Mouse (Mus musculus) heart, adult 2 months (tissue): ENCODE data around the gene Gstt1. TPM values are rescaled to one million over a fixed set of nuclear protein-coding genes. Genes with fewer than 3 reads are reported as not detected.

Source experiments
- DNase-seq, 2 experiments: peaks; one replicate each; pipeline ENCODE4 v3.0.0; 2021
- H3K27ac ChIP-seq: fragments of 200-600 bp; 2 replicates; pipeline ENCODE4 v1.8.1; 2022
- H3K27me3 ChIP-seq: fragments of 200-500 bp; 2 replicates; pipeline ENCODE4 v1.6.1; 2012; ENCODE audit warnings: mild to moderate bottlenecking, low read length, inconsistent platforms, mixed read lengths; ENCODE audit not compliant: control insufficient read depth, insufficient read depth
- H3K36me3 ChIP-seq: fragments of 200-500 bp; 2 replicates; pipeline ENCODE4 v1.6.1; 2012; ENCODE audit warnings: low read length, inconsistent platforms; ENCODE audit not compliant: control insufficient read depth, insufficient read depth
- H3K4me1 ChIP-seq: fragments of 200-500 bp; 2 replicates; pipeline ENCODE4 v1.6.1; 2011; ENCODE audit warnings: low read length; ENCODE audit not compliant: control insufficient read depth, insufficient read depth
- H3K4me3 ChIP-seq: fragments of 200-600 bp; 2 replicates; pipeline ENCODE4 v1.8.1; 2022
- H3K79me2 ChIP-seq: fragments of 200-500 bp; replicated peaks from 2 replicates; pipeline ENCODE4 v1.6.1; 2012; ENCODE audit warnings: mild to moderate bottlenecking, inconsistent platforms, low read length, moderate library complexity, mixed read lengths; ENCODE audit not compliant: control insufficient read depth, insufficient read depth
- H3K9ac ChIP-seq: fragments of 200-500 bp; 2 replicates; pipeline ENCODE4 v1.6.1; 2012; ENCODE audit warnings: low read depth, mild to moderate bottlenecking, control low read depth, inconsistent platforms, low read length, mixed read lengths
- CTCF ChIP-seq: fragments of 200-600 bp; IDR thresholded peaks from 2 replicates; pipeline ENCODE4 v1.8.1; 2022; ENCODE audit warnings: antibody characterized with exemption, mild to moderate bottlenecking, moderate library complexity
- EP300 ChIP-seq: fragments of 200-500 bp; IDR thresholded peaks from 2 replicates; pipeline ENCODE4 v1.6.1; 2011; ENCODE audit warnings: low read depth, low read length, control low read depth; ENCODE audit not compliant: insufficient read depth
- POLR2A ChIP-seq: fragments of 200-500 bp; IDR thresholded peaks from 2 replicates; pipeline ENCODE4 v1.6.1; 2011; ENCODE audit warnings: mild to moderate bottlenecking, low read depth, low read length, control low read depth; ENCODE audit not compliant: insufficient read depth
- WGBS: fragments of 180-500 bp; shearing (Covaris S2); methylation state at CpG from one replicate; pipeline ENCODE4 v1.1.7; 2018; 5-methylcytosine and 5-hydroxymethylcytosine counted together
- intact Hi-C: fragments of 180-260 bp; cut with DNase I; formaldehyde crosslinking; loops from one replicate; pipeline ENCODE4 v1.15.1; 2025
- polyA plus RNA-seq: library from polyadenylated mRNA; depleted of rRNA; stranded (reverse); fragments of >200 nt; gene quantifications from 2 replicates; pipeline ENCODE4 v1.2.3, GENCODE M21; 2012
- total RNA-seq, 2 experiments: library from RNA; stranded (reverse); gene quantifications; 2 replicates each; pipeline ENCODE4 v1.2.3; 2021

Gene Gstt1
- total and polyA plus RNA-seq, 3 experiments: 15.8 to 52.1 (median 16.8) TPM

DNA sequence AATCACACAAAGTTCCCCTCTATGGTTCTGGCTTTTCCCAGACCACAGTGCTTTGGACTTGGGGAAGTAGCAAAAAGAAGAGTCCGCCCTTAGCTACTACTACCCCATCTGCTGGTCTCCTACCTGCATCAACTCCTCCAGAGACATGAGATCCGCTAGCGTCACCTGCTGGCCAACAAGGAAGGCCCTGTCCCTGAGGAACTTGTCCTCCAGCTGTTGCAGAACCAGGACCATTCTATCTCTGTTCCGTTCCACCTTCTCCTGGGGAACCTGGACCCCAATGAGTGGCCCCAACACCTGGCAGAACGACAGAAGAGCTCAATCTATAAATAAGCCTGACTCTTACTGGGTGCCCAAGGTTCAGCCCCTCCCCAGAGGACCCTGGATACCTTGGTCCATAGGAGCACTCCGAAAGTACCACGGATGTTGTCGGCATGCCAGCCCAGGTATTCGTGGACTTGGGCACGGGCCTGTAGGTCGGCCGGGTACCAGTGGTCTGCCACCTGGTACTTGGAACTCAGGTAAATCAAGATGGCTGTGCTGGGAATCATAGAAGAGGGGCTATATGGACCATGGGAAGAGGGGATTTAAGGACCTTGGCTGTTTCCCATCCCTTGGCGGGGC, 34.0 kb upstream of the Gstt1 start:
- intact Hi-C loops: loop anchor here (1.0 to 5.0 kb wide), 3 partner anchors 36 to 88 kb away; partner anchors contain the start of genes Gm20441 and Gstt3
- 63% methylated on average over 13 of the region's 13 CpGs for WGBS
- peak; percentile 71 to 72 for DNase-seq
- no peak overlapping the region for H3K9ac ChIP-seq
- H3K27ac ChIP-seq: no peak overlapping the region
- no peak overlapping the region; the same call in 1 of the 2 replicates for H3K4me3 ChIP-seq
- H3K4me1 ChIP-seq: peaks cover 7% of the 10 kb centered on the region
- no peaks in the 10 kb centered on the region for H3K36me3 ChIP-seq
- H3K27me3 ChIP-seq: no peaks in the 10 kb centered on the region
- H3K79me2 ChIP-seq: no peaks in the 10 kb centered on the region
- TF ChIP-seq EP300 (peak; percentile 90), POLR2A (no peak), CTCF (peak; percentile 83)

DNA sequence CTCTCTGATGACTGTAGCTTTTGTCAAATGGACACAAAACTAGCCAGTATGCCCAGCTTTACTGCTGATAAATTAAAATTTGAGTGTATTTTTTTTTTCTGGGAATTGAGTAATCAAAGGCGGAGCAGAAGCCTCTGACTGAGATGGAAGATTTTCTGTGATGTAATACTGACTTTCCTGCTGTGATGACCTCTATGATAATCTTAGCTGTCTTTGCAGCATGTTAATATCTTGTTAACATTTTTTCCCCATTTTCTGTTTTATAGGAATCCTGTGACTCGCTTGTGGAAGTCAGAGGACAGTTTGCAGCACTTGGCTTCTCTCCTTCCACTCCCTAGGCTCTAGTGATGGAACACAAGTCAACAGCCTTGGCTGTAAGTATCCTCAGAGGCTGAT, 31.9 kb upstream of the Gstt1 start:
- WGBS: 74% methylated on average over 2 of the region's 2 CpGs
- Histone ChIP-seq H3K27me3 (no peaks in the 10 kb centered on the region), H3K36me3 (no peaks in the 10 kb centered on the region), H3K4me1 (peaks cover 8% of the 10 kb centered on the region), H3K4me3 (no peak overlapping the region), H3K79me2 (no peaks in the 10 kb centered on the region), H3K27ac (no peak overlapping the region), H3K9ac (no peak overlapping the region)
- DNase-seq: no peak
- TF ChIP-seq POLR2A (no peak), EP300 (no peak), CTCF (no peak)
- intact Hi-C loops: loop anchor here (5.0 kb wide), 1 partner anchor 48 kb away; the partner anchor contains the start of genes Gm20441 and Gstt3

DNA sequence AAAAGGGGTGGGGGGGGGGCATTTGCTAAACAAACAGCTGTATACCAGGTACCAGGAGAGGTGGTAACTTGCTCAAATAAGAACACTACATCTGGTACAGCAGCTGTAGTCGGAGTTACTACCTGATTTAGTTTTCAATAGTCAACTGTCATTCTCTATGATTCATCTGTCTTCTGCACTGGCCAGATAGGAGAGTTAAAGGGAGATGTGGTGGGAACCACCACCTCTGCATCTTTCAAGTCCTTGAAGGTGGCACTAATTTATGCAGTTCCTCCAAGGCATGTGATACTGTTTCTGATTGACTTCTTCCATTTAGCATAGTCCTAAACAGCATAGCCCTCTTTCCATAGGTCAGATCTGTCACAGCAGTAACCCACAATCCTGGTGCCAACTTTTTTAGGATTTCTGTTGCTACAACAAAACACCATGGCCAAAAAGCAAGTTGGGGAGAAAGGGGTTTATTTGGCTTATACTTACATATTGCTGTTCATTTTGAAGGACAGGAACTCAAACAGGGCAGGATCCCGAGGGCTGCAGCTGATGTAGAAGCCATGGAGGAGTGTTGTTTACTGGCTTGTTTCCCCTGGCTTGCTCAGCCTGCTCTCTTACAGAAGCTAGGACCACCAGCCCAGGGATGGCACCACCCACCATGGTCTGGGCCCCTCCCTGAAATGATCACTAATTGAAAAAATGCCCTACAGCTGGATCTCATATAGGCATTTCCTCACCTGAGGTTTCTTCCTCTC, 31.3 kb upstream of the Gstt1 start:
- Histone ChIP-seq H3K4me3 (no peak overlapping the region), H3K4me1 (peaks cover 8% of the 10 kb centered on the region), H3K79me2 (no peaks in the 10 kb centered on the region), H3K27me3 (no peaks in the 10 kb centered on the region), H3K27ac (no peak overlapping the region), H3K9ac (no peak overlapping the region), H3K36me3 (no peaks in the 10 kb centered on the region)
- no peak for DNase-seq
- 84% methylated on average over 2 of the region's 2 CpGs for WGBS
- TF ChIP-seq CTCF: no peak
- TF ChIP-seq POLR2A: no peak
- no peak for TF ChIP-seq EP300
- intact Hi-C loops: loop anchor here (5.0 kb wide), 1 partner anchor 47 kb away; the partner anchor contains the start of genes Gm20441 and Gstt3

DNA sequence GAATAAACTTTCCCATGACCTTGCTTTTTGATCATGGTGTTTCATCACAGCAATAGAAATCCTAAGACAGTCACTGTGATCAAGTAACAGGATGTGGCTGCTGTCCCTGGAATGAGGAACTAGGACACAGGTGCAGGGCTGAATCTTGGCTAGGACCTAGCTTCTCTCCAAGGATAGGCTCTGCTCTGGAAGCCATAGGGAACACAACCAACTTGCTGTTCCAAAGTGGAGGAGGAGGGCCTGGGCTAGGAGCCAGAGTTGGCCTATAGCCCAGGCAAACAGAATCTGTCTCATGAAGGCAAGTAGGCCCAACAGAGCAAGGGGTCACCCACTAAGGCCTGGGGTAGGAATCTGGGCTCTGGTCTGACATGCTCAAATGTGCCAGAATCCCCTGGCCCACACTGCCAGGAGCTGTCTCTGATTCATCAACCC, 30.1 kb upstream of the Gstt1 start:
- intact Hi-C loops: loop anchor here (1.0 kb wide), 1 partner anchor 64 kb away; the partner anchor contains the start of gene Cabin1
- H3K4me1 ChIP-seq: peaks cover 8% of the 10 kb centered on the region
- H3K27ac ChIP-seq: no peak overlapping the region; the same call in 1 of the 2 replicates

DNA sequence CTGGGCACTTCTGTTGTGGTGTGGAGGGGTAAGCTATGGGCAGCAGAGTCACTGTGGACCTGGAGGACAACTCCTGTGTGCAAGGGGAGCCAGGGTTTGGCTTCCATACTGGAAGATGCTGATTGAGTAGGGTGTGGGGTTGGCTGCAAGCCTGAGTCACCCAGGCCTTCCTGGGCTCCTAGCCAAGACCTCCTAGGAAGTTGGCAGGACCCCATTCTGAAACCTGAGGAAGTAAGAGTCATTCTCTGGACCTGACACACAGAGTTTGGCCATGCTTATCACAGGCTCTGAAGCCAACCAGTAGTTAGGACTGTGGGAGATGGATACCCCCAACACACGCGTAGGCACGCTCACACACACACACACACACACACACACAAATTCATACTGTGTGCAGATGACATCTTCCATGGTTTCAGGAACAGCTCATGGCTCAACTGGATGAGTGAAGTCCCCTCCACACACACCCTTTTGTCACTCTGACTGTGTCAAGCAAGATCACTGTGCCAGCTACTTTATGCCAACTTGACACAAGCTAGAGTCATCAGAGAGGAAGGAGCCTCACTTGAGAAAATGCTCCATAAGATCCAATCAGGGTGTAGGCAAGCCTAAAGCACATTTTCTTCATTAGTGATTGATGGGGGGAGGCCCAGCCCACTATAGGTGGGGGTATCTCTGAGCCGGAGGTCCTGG, 29.4 kb upstream of the Gstt1 start:
- H3K27me3 ChIP-seq: no peaks in the 10 kb centered on the region
- H3K79me2 ChIP-seq: no peaks in the 10 kb centered on the region
- DNase-seq: peak; percentile 42 to 56
- no peak overlapping the region for H3K4me3 ChIP-seq
- no peaks in the 10 kb centered on the region for H3K36me3 ChIP-seq
- 76% methylated on average over 4 of the region's 4 CpGs for WGBS
- no peak overlapping the region; the same call in 1 of the 2 replicates for H3K27ac ChIP-seq
- intact Hi-C loops: loop anchor here (1.0 kb wide), 1 partner anchor 64 kb away; the partner anchor contains the start of gene Cabin1
- TF ChIP-seq EP300: no peak
- no peak for TF ChIP-seq CTCF
- no peak for TF ChIP-seq POLR2A
- no peak overlapping the region for H3K9ac ChIP-seq
- peaks cover 8% of the 10 kb centered on the region for H3K4me1 ChIP-seq

More for the DNA sequence above, 30.1 kb upstream of the Gstt1 start:
- no peak overlapping the region for H3K4me3 ChIP-seq
- TF ChIP-seq POLR2A (no peak), EP300 (0 out of 2 replicates have a peak, but pooled peaks have one; percentile 7)
- no peak overlapping the region for H3K9ac ChIP-seq
- no peaks in the 10 kb centered on the region for H3K79me2 ChIP-seq
- no peaks in the 10 kb centered on the region for H3K36me3 ChIP-seq
- H3K27me3 ChIP-seq: no peaks in the 10 kb centered on the region
- DNase-seq: peak; percentile 71 to 79
